Mouse (Mus musculus): Measurements from ENCODE around the gene 4930563M21Rik. TPM values are rescaled to one million over a fixed set of nuclear protein-coding genes. Genes with fewer than 3 reads are reported as not detected.
"Not testable (repeated sequence)": the region's sequence is repeated elsewhere in the genome, so short reads cannot be mapped to it uniquely, and the experiment has no call there.

Gene 4930563M21Rik
- polyA plus RNA-seq (2016; fragmentation: Nextera tagmentation; extraction: Ambion mirVana): not detected in 2 replicates

DNA sequence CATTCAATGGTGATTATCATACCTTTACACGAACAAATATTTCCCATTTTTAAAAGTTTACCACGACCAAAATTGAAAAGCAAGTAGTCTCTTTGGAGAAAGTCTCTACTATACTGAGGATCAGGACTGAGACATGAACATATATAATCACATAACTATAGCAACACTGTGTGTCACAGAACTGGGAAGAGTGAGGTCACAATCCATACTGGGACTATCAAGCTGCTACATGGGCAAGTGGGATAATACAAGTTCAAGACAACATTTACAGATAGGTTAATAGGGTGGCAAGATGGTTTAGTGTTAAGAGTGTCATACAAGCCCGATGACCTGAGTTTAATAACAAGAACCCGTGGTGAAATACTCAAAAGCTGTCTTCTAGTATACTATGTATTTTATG, at the start of gene 4930563M21Rik:
4930563M21Rik (minus strand) TSS at position 101 of the 400 bp plus-strand sequence.
- no peaks in the 10 kb centered on the region for H3K9me3 ChIP-seq
- 81% methylated on average over 4 of the region's 4 CpGs for WGBS
- no peaks in the 10 kb centered on the region for H3K4me1 ChIP-seq (replicated peaks)
- no peak within 1 kb of the TSS for H3K27ac ChIP-seq
- no peak for DNase-seq (ENCODE audit: low spot score)
- no peaks in the 10 kb centered on the region for H3K36me3 ChIP-seq
- no peaks in the 10 kb centered on the region for H3K27me3 ChIP-seq (ENCODE audit: insufficient read depth, poor library complexity, severe bottlenecking)
- H3K4me3 ChIP-seq: no peak within 1 kb of the TSS

DNA sequence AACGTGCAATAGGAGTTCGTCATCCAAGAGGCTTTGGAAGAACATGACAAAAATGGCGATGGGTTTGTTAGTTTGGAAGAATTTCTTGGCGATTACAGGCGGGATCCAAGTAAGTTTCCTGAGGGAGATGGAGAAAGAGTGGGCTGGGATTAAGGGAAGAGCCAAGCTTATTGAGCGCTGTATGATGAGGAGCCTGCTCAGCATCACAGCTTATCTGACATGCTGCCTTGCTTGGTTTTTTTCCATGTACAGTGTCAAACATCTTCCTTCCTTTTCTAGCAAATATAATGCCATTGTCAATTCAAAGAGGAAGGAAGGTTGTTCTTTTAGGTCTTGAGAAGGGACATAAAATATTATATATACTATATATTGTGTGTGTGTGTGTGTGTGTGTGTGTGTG, 45.8 kb upstream of the 4930563M21Rik start:
- H3K36me3 ChIP-seq: peaks cover 95% of the 10 kb centered on the region
- H3K9me3 ChIP-seq: no peaks in the 10 kb centered on the region
- H3K27ac ChIP-seq: no peak overlapping the region
- no peaks in the 10 kb centered on the region for H3K4me1 ChIP-seq (replicated peaks)
- no peak overlapping the region for H3K4me3 ChIP-seq
- DNase-seq (ENCODE audit: low spot score): no peak
- WGBS: 94% methylated on average over 6 of the region's 6 CpGs
- H3K27me3 ChIP-seq (ENCODE audit: insufficient read depth, poor library complexity, severe bottlenecking): no peaks in the 10 kb centered on the region

DNA sequence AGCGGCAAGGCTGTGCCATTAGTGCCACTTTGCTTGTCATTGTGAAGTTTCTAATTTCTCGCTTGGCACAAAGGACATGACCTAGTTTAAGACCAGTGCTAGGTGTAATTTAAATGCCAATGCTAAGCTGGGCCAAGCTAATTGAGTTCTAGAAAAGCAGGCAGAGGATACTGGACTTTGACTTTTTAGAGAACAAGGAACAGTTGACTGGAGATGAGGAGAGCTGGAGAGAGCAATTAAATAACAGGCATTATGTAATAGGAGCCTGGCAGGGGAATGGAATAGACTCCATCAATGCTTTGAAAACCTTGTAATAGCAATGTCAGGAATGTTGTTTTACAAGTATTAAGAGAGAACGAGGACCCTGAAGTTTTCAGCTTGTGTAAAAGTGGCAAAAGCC, 43.4 kb upstream of the 4930563M21Rik start:
- DNase-seq (ENCODE audit: low spot score): no peak
- H3K27ac ChIP-seq: no peak overlapping the region
- no peaks in the 10 kb centered on the region for H3K27me3 ChIP-seq (ENCODE audit: insufficient read depth, poor library complexity, severe bottlenecking)
- no peak overlapping the region for H3K4me3 ChIP-seq
- peaks cover 84% of the 10 kb centered on the region for H3K36me3 ChIP-seq
- no peaks in the 10 kb centered on the region for H3K9me3 ChIP-seq
- WGBS: 90% methylated on average over 3 of the region's 3 CpGs
- no peaks in the 10 kb centered on the region for H3K4me1 ChIP-seq (replicated peaks)

DNA sequence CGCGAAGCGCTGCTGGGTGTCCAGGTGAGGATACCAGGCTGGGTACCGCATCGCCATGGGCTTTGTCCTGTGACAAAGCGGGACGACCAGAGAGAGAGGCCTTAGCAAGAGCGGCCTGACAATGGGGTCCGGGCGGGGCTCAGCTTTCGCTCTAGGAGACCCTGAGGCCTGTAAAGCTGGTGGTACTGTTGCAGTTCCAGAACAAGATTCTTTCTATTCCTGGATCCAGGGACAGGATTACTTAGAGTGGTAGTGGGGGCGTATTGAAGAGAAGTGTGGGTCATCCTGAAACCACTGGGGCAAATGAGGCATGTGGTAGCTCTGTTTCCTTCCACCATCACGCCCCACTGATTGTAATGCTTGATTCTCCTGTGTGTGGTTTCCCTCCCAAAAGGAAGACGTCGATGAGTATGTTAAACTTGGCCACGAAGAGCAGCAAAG, 31.9 kb upstream of the 4930563M21Rik start:
- WGBS: under 1% methylated on average over 16 of the region's 16 CpGs
- no peaks in the 10 kb centered on the region for H3K27me3 ChIP-seq (ENCODE audit: insufficient read depth, poor library complexity, severe bottlenecking)
- no peak for DNase-seq (ENCODE audit: low spot score)
- peaks cover 19% of the 10 kb centered on the region for H3K4me1 ChIP-seq (replicated peaks)
- H3K9me3 ChIP-seq: no peaks in the 10 kb centered on the region
- peaks cover 38% of the 10 kb centered on the region for H3K36me3 ChIP-seq
- peak overlapping the region; percentile 99 for H3K27ac ChIP-seq
- H3K4me3 ChIP-seq: peak overlapping the region; percentile 76

DNA sequence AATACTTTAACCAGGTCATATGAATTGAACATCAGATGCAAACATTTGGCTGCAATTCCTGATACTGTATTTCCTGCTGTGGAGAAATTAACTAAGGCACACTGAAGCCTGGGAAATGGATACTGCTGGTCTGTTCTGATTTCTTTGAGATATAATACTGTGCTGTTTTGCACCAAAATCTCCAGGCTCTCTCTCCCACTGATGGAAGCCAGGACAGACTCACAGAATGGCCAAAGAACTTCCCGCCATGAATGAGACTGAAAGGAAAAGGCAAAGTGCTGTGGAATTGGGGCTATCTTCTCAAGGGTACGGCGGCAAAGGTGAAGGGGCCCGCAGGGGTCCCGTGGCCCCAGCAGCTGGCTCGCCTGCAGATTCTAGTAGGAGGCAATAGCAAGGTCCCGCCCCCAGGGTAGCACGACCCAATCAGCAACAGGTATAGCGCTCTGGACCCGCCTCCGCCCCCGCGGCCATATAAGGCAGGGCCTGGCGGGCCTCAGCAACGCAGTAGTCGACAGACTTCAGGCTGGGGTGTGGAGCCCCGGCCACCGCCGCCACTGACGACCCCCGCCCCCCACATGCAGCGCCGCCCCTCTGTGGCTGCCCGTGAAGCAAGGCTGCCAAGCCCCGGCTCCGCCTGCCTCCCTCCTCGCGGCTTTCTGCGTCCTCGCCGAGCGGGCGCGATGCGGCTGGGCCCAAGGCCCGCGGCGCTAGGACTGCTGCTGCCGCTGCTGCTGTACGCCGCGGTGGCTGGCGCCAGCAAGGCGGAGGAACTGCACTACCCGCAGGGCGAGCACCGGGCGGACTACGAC, 31.2 kb upstream of the 4930563M21Rik start, which contains the start of gene Rcn2:
Rcn2 (plus strand) TSS at position 474 of the 809 bp plus-strand sequence.
- Histone ChIP-seq H3K4me1 (replicated peaks) (peaks cover 19% of the 10 kb centered on the region), H3K27ac (peak within 1 kb of the TSS; percentile 99), H3K4me3 (peak within 1 kb of the TSS; percentile 76), H3K27me3 (ENCODE audit: insufficient read depth, poor library complexity, severe bottlenecking) (no peaks in the 10 kb centered on the region), H3K9me3 (no peaks in the 10 kb centered on the region), H3K36me3 (peaks cover 32% of the 10 kb centered on the region)
- peak; percentile 97 for DNase-seq (ENCODE audit: low spot score)
- under 1% methylated on average over 48 of the region's 49 CpGs for WGBS

DNA sequence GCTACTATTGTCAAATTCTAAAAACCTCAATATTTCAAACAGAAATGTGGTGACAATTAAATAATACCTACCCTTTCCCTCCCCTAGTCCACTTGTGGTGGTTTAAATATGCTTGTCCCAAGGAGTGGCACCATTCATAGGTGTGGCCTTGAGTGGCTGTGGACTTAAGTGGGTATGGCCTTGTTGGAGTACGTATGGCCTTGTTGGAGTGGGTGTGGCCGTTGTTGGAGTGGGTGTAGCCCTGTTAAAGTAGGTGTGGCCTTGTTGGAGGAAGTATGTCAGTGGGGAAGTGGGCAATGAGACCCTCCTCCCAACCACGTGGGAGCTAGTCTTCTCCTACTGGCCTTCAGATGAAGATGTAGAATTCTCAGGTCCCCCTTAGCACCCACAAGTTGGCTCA, 21.9 kb upstream of the 4930563M21Rik start:
- no peaks in the 10 kb centered on the region for H3K9me3 ChIP-seq
- H3K36me3 ChIP-seq: no peaks in the 10 kb centered on the region
- no peak overlapping the region for H3K27ac ChIP-seq
- no peak overlapping the region for H3K4me3 ChIP-seq
- H3K27me3 ChIP-seq (ENCODE audit: insufficient read depth, poor library complexity, severe bottlenecking): no peaks in the 10 kb centered on the region
- 70% methylated on average over 3 of the region's 3 CpGs for WGBS
- no peaks in the 10 kb centered on the region for H3K4me1 ChIP-seq (replicated peaks)
- no peak for DNase-seq (ENCODE audit: low spot score)

DNA sequence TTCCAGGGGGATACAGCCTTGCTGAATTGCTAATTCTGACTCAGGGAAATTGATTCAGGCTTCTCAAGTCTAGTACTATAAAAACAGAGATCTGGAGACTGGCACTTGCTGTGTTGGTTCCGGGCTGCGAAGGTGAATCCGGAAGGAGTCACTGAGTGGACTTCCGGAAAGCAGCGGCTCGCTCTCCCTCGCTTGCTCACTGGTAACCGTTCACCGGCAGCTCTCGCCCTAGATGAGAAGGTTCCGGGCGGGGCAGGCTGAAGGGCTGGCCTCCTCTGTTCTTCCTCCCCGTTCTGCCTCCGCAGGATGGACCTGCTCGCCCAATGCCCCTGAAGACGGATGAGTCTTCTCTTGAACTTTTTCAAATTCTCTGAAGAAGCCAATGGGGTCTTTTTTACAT, 16.9 kb upstream of the 4930563M21Rik start:
- no peaks in the 10 kb centered on the region for H3K36me3 ChIP-seq
- DNase-seq (ENCODE audit: low spot score): no peak
- 91% methylated on average over 16 of the region's 16 CpGs for WGBS
- no peak overlapping the region for H3K27ac ChIP-seq
- H3K4me3 ChIP-seq: no peak overlapping the region
- H3K4me1 ChIP-seq (replicated peaks): no peaks in the 10 kb centered on the region
- H3K27me3 ChIP-seq (ENCODE audit: insufficient read depth, poor library complexity, severe bottlenecking): no peaks in the 10 kb centered on the region
- no peaks in the 10 kb centered on the region for H3K9me3 ChIP-seq

DNA sequence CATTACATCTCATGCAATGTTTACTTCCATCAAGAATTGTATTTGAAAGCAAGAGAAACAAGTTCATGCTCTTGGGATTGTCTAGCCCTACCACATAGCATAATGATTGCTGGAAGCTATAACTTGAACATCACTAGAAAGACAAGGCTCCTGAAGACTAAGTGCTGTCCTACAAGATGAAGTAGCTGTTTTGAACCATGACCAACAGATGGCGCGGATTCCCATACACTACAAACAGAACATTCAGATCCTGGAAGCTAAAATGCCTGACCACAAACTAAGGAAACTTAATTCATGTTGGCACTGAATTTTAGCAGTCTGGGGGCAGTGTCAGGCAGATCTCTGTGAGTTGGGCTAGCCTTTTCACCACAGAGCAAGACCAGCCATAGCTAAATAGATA, 14.4 kb upstream of the 4930563M21Rik start:
- Histone ChIP-seq H3K4me1 (replicated peaks) (no peaks in the 10 kb centered on the region), H3K9me3 (no peaks in the 10 kb centered on the region), H3K27ac (no peak overlapping the region), H3K27me3 (ENCODE audit: insufficient read depth, poor library complexity, severe bottlenecking) (no peaks in the 10 kb centered on the region), H3K36me3 (no peaks in the 10 kb centered on the region), H3K4me3 (no peak overlapping the region)
- no peak for DNase-seq (ENCODE audit: low spot score)
- WGBS: 55% methylated on average over 2 of the region's 2 CpGs

DNA sequence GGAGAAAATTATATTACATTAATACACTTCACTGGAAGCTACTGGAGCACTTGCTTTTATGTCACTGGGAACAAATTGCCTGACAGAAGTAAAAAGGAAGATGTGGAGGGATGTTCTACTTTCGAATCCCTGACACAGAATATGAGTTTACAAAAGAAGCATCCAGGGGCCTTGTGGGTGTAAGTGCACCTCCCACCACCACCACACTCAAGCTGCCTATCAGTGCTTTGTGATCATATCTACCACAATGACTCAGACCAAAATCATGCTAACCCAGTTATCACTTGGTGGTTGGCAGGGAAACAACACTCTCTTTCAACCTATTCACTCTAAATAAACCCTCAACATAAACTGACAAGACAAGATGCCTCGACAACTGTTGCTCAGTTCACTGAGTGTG, 5.7 kb downstream of the 4930563M21Rik start:
- H3K4me3 ChIP-seq; H3K27ac ChIP-seq; H3K36me3 ChIP-seq; DNase-seq (ENCODE audit: low spot score); H3K27me3 ChIP-seq (ENCODE audit: insufficient read depth, poor library complexity, severe bottlenecking); H3K4me1 ChIP-seq (replicated peaks); H3K9me3 ChIP-seq: not testable (repeated sequence)
- WGBS: 60% methylated on average over 2 of the region's 2 CpGs

DNA sequence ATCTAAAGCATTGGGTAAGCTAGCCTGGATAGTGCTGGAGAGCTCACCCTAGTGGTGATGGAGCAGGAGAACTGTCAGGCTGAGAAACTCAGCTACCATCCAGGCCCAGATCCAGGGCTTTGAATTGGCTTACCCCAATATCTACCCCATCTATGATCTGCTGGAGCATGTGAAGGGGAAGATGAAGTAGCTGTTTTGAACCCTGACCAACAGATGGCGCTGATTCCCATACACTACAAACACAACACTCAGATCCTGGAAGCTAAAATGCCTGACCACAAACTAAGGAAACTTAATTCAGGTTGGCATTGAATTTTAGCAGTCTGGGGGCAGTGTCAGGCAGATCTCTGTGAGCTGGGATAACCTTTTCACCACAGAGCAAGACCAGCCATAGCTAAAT, 63.5 kb downstream of the 4930563M21Rik start:
- no peak for DNase-seq (ENCODE audit: low spot score)
- 29% methylated on average over 1 of the region's 1 CpGs for WGBS
- H3K36me3 ChIP-seq: peaks cover 40% of the 10 kb centered on the region

DNA sequence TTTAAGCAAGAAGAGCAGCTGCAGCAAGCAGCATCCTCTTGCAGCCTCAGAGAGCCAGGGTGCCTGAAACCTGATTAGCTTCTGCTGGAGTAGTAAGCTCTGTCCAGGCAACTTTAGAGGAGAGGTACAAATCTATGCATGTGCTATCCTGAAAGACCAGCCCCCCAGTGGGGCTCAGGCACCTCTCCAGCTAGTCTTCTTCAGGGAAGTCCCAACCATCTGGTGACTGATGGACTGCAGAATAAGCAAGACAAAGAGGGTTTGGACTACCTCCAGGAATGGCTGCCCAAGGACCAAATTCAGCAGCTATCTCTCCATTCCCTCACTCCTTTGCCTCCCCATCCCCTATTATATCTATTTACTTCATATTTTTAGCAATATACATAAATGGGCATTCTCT, 69.0 kb downstream of the 4930563M21Rik start:
- no peak for DNase-seq (ENCODE audit: low spot score)
- Histone ChIP-seq H3K9me3 (no peaks in the 10 kb centered on the region), H3K4me3 (no peak overlapping the region), H3K27me3 (ENCODE audit: insufficient read depth, poor library complexity, severe bottlenecking) (no peaks in the 10 kb centered on the region), H3K36me3 (peaks cover 13% of the 10 kb centered on the region), H3K27ac (no peak overlapping the region), H3K4me1 (replicated peaks) (peaks cover 27% of the 10 kb centered on the region)

More for the DNA sequence above, 63.5 kb downstream of the 4930563M21Rik start:
- H3K4me3 ChIP-seq: no peak overlapping the region
- H3K27ac ChIP-seq: no peak overlapping the region
- peaks cover 11% of the 10 kb centered on the region; the same call in 1 of the 2 replicates for H3K9me3 ChIP-seq
- H3K27me3 ChIP-seq (ENCODE audit: insufficient read depth, poor library complexity, severe bottlenecking): no peaks in the 10 kb centered on the region
- no peaks in the 10 kb centered on the region for H3K4me1 ChIP-seq (replicated peaks)

DNA sequence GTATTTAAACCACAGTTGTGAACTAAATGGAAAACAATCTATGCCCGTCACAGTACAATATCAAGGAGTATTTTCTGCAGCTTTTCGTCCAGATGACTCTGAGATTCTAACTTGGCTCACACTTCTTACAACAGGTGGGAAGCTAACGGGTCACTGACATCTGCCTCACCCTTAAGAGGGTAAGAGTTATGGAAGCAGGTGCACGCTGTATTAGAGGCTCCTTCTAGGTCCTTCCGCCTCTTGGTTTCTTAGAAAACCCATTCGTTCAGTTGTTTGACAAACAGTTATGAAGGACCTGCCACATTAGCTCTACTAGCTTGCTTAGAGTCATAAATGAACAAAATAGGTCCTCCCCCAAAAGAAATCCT, 71.7 kb downstream of the 4930563M21Rik start:
- no peaks in the 10 kb centered on the region for H3K36me3 ChIP-seq
- H3K27ac ChIP-seq: peak overlapping the region; percentile 96
- no peak for DNase-seq (ENCODE audit: low spot score)
- peak overlapping the region; percentile 82 for H3K4me3 ChIP-seq
- no peaks in the 10 kb centered on the region for H3K27me3 ChIP-seq (ENCODE audit: insufficient read depth, poor library complexity, severe bottlenecking)
- H3K9me3 ChIP-seq: no peaks in the 10 kb centered on the region
- peaks cover 27% of the 10 kb centered on the region for H3K4me1 ChIP-seq (replicated peaks)
- WGBS: 70% methylated on average over 6 of the region's 6 CpGs

DNA sequence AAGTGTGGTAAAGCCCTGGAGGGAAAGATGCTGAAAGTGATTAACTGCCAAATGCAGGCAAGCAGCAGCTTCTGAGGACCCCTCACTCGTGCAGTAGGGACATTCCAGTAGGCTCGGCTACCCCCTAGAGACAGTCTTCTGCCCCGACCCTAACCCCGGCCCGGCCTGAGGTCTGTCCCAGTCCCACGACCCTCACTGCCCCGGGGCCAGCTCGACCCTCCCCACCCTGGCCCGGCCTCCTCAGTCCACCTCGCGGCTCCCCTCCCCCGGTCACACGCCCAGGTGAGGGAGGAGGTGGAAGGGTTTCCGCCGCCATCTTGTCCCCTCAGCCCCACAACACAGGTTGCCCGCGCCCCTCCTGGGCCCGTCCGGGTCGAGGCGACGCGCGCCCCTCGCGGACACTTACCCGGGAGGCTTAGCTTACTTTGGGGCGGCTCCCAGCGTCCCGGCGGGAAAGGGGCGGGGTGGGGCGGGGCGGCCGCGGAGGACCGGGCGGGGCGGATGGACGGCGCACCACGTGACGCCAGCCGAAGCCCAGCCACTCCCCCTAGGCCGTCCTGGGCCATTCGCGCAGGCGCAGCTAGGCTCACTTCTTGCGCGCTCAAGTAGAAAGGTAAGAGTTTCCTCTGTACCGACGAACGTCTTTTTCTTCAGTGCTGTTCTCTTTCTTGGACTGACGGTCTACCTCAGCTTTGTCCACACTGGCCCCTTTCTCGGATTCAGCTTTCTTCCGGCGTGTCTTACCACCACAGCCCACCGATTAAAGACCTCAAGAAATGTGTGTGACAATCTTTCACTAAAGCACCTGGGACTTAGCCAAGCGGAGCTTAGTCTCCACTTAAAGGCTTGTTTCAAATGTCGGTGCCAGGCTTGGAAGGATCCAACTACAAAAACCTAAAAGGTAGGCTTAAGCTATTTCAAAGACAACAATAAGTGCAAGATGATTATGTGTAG, 72.4 kb downstream of the 4930563M21Rik start, which contains the start of gene Scaper:
Scaper (minus strand) TSS at position 456 of the 954 bp plus-strand sequence.
- Histone ChIP-seq H3K27me3 (ENCODE audit: insufficient read depth, poor library complexity, severe bottlenecking) (no peaks in the 10 kb centered on the region), H3K27ac (peak within 1 kb of the TSS; percentile 96), H3K4me3 (peak within 1 kb of the TSS; percentile 82), H3K4me1 (replicated peaks) (peaks cover 27% of the 10 kb centered on the region), H3K9me3 (no peaks in the 10 kb centered on the region), H3K36me3 (no peaks in the 10 kb centered on the region)
- peak; percentile 94 for DNase-seq (ENCODE audit: low spot score)
- WGBS: under 1% methylated on average over 58 of the region's 60 CpGs
